Mouse (Mus musculus) erythroblast, embryonic 14.5 days (primary cell): Measurements from ENCODE around the gene Idh1.

Experiments used
- GATA1 ChIP-seq: IDR thresholded peaks from 2 replicates; pipeline ENCODE4 v1.6.1; 2012; ENCODE audit warnings: low read length, inconsistent platforms, mixed read lengths
- TAL1 ChIP-seq: IDR thresholded peaks from 3 replicates; pipeline ENCODE4 v1.6.1; 2012; ENCODE audit warnings: low read length, inconsistent platforms, mixed read lengths

- no peak for TF ChIP-seq GATA1
- TF ChIP-seq TAL1, result no peak
These were observed 4.8 kb downstream of the Idh1 start for GRCm38 (mm10) chr1:65181459-65181858.
